Mouse (Mus musculus) CH12.LX (cell line): ENCODE measurements at regions not wholly inside any gene's neighbourhood (a gene's known extent, or its start where the extent isn't known, plus 50 kb on each side); places are given as distances from the start of the nearest gene placed in this dataset.

Experiments used
- DNase-seq: peaks from one replicate; pipeline ENCODE4 v3.0.0-alpha.2; 2013; ENCODE audit errors: extremely low read depth
- H3K27ac ChIP-seq: 2 replicates; pipeline ENCODE4 v1.5.1; 2012; ENCODE audit warnings: low read depth, mild to moderate bottlenecking, control low read depth, moderate library complexity; ENCODE audit not compliant: insufficient read depth
- H3K27me3 ChIP-seq: replicated peaks from 2 replicates; pipeline ENCODE3; 2012; ENCODE audit warnings: inconsistent platforms
- H3K36me3 ChIP-seq, 2 experiments: replicated peaks in 1 of 2; 2 replicates each; pipeline versions ENCODE3 to v1.6.1; 2012; ENCODE audit warnings: inconsistent platforms in 1 of 2, low read length in 1 of 2, mild to moderate bottlenecking in 1 of 2, mixed read lengths in 1 of 2, moderate library complexity in 1 of 2; ENCODE audit not compliant: control insufficient read depth in 1 of 2, insufficient read depth in 1 of 2
- H3K4me1 ChIP-seq, 2 experiments: 2 replicates each; pipeline ENCODE4 v1.6.1; 2012; ENCODE audit warnings: inconsistent platforms in 1 of 2, moderate library complexity in 1 of 2; ENCODE audit not compliant: insufficient read depth in 2 of 2, control insufficient read depth in 1 of 2
- H3K4me2 ChIP-seq: 2 replicates; pipeline ENCODE4 v1.6.1; 2012; ENCODE audit warnings: low read depth, mild to moderate bottlenecking, control low read depth; ENCODE audit not compliant: poor library complexity, insufficient read depth, severe bottlenecking
- H3K4me3 ChIP-seq, 3 experiments: fragments of 150-350 bp in 1 of 3; sonication (generic) in 1 of 3; replicated peaks in 1 of 3; 2 replicates each; pipeline versions ENCODE3 to v1.5.1; 2011 to 2012; ENCODE audit warnings: low read depth in 2 of 3, low read length in 2 of 3, mild to moderate bottlenecking in 2 of 3, moderate library complexity in 2 of 3, control low read depth in 1 of 3, improper control_type of control experiment in 1 of 3, inconsistent platforms in 1 of 3, mixed read lengths in 1 of 3; ENCODE audit not compliant: poor library complexity in 1 of 3
- H3K79me2 ChIP-seq: replicated peaks from 2 replicates; pipeline ENCODE4 v1.6.1; 2012; ENCODE audit warnings: mild to moderate bottlenecking, moderate library complexity; ENCODE audit not compliant: control insufficient read depth, poor library complexity, insufficient read depth, severe bottlenecking; ENCODE audit errors: extremely low read depth
- H3K9ac ChIP-seq: 2 replicates; pipeline ENCODE4 v1.6.1; 2012; ENCODE audit warnings: low read depth, mild to moderate bottlenecking, control low read depth, moderate library complexity; ENCODE audit not compliant: insufficient read depth
- H3K9me3 ChIP-seq: replicated peaks from 2 replicates; pipeline ENCODE3; 2012; ENCODE audit warnings: low read length, inconsistent platforms, mixed read lengths
- BHLHE40 ChIP-seq: IDR thresholded peaks from 2 replicates; pipeline ENCODE4 v1.6.1; 2011; ENCODE audit warnings: mild to moderate bottlenecking, low read depth, low read length, improper control_type of control experiment
- CHD1 ChIP-seq: IDR thresholded peaks from 2 replicates; pipeline ENCODE4 v1.6.1; 2012; ENCODE audit warnings: low read depth, low read length, improper control_type of control experiment, inconsistent platforms
- ELF1 ChIP-seq: IDR thresholded peaks from 2 replicates; pipeline ENCODE4 v1.6.1; 2014; ENCODE audit warnings: low read depth, mild to moderate bottlenecking, inconsistent platforms, low read length, improper control_type of control experiment
- ETS1 ChIP-seq: conservative IDR thresholded peaks from 2 replicates; pipeline ENCODE4 v1.6.1; 2012; ENCODE audit warnings: low read depth, mild to moderate bottlenecking, inconsistent platforms, low read length, improper control_type of control experiment, moderate library complexity
- GABPA ChIP-seq: IDR thresholded peaks from 2 replicates; pipeline ENCODE4 v1.6.1; 2012; ENCODE audit warnings: low read depth, low read length, improper control_type of control experiment, inconsistent platforms; ENCODE audit not compliant: insufficient replicate concordance
- IRF4 ChIP-seq: IDR thresholded peaks from 2 replicates; pipeline ENCODE4 v1.6.1; 2014; ENCODE audit warnings: low read depth, mild to moderate bottlenecking, inconsistent platforms, low read length, improper control_type of control experiment
- JUN ChIP-seq: IDR thresholded peaks from 2 replicates; pipeline ENCODE4 v1.6.1; 2011; ENCODE audit warnings: low read depth, mild to moderate bottlenecking, low read length, improper control_type of control experiment, moderate library complexity; ENCODE audit not compliant: insufficient read depth
- JUND ChIP-seq: conservative IDR thresholded peaks from 2 replicates; pipeline ENCODE4 v1.6.1; 2011; ENCODE audit warnings: low read depth, low read length, improper control_type of control experiment
- MAFK ChIP-seq: IDR thresholded peaks from 2 replicates; pipeline ENCODE4 v1.6.1; 2011; ENCODE audit warnings: low read length, improper control_type of control experiment; ENCODE audit not compliant: insufficient replicate concordance
- MAZ ChIP-seq: IDR thresholded peaks from 2 replicates; pipeline ENCODE4 v1.6.1; 2012; ENCODE audit warnings: low read depth, mild to moderate bottlenecking, inconsistent platforms, low read length, improper control_type of control experiment, moderate library complexity
- MXI1 ChIP-seq: IDR thresholded peaks from 2 replicates; pipeline ENCODE4 v1.6.1; 2011; ENCODE audit warnings: mild to moderate bottlenecking, low read depth, low read length, improper control_type of control experiment
- MYC ChIP-seq: IDR thresholded peaks from 2 replicates; pipeline ENCODE4 v1.6.1; 2011; ENCODE audit warnings: low read depth, mild to moderate bottlenecking, improper control_type of control experiment, low read length
- NRF1 ChIP-seq: IDR thresholded peaks from 2 replicates; pipeline ENCODE4 v1.6.1; 2014; ENCODE audit warnings: low read depth, mild to moderate bottlenecking, inconsistent platforms, low read length, improper control_type of control experiment, moderate library complexity
- POLR2A ChIP-seq: IDR thresholded peaks from 2 replicates; pipeline ENCODE4 v1.6.1; 2011; ENCODE audit warnings: low read depth, mild to moderate bottlenecking, improper control_type of control experiment, low read length
- POLR2AphosphoS2 ChIP-seq: IDR thresholded peaks from 2 replicates; pipeline ENCODE4 v1.6.1; 2011; ENCODE audit warnings: low read depth, low read length, improper control_type of control experiment
- RAD21 ChIP-seq: IDR thresholded peaks from 2 replicates; pipeline ENCODE4 v1.6.1; 2011; ENCODE audit warnings: low read depth, mild to moderate bottlenecking, low read length, improper control_type of control experiment, moderate library complexity
- RCOR1 ChIP-seq: conservative IDR thresholded peaks from 2 replicates; pipeline ENCODE4 v1.6.1; 2012; ENCODE audit warnings: low read depth, mild to moderate bottlenecking, inconsistent platforms, low read length, improper control_type of control experiment
- SIN3A ChIP-seq: IDR thresholded peaks from 2 replicates; pipeline ENCODE4 v1.6.1; 2012; ENCODE audit warnings: low read length, improper control_type of control experiment, inconsistent platforms
- SMC3 ChIP-seq: IDR thresholded peaks from 2 replicates; pipeline ENCODE4 v1.6.1; 2011; ENCODE audit warnings: low read depth, low read length, improper control_type of control experiment
- TBP ChIP-seq: conservative IDR thresholded peaks from 2 replicates; pipeline ENCODE4 v1.6.1; 2011; ENCODE audit warnings: low read depth, low read length, improper control_type of control experiment
- UBTF ChIP-seq: IDR thresholded peaks from 2 replicates; pipeline ENCODE4 v1.6.1; 2012; ENCODE audit warnings: low read depth, mild to moderate bottlenecking, inconsistent platforms, low read length, improper control_type of control experiment, moderate library complexity
- USF1 ChIP-seq: IDR thresholded peaks from 2 replicates; pipeline ENCODE4 v1.6.1; 2014; ENCODE audit warnings: low read depth, mild to moderate bottlenecking, inconsistent platforms, low read length, improper control_type of control experiment
- ZC3H11A ChIP-seq: IDR thresholded peaks from 2 replicates; pipeline ENCODE4 v1.6.1; 2012; ENCODE audit warnings: low read depth, mild to moderate bottlenecking, inconsistent platforms, low read length, improper control_type of control experiment
- ZKSCAN1 ChIP-seq: IDR thresholded peaks from 2 replicates; pipeline ENCODE4 v1.6.1; 2012; ENCODE audit warnings: low read depth, inconsistent platforms, low read length, improper control_type of control experiment, borderline replicate concordance
- dilution Hi-C: fragments of 300-500 bp; cut with MboI; formaldehyde crosslinking; loops from 2 replicates; pipeline ENCODE4 v1.14.3; 2020; ENCODE audit warnings: low sequenced_read_pairs; ENCODE audit not compliant: extremely low pct_unique_long_range_greater_than_20kb, extremely low pct_ligation_motif_present
- in situ Hi-C: fragments of 300-500 bp; cut with MboI; formaldehyde crosslinking; loops from 3 replicates; pipeline ENCODE4 v1.14.3; 2019; ENCODE audit warnings: low sequenced_read_pairs, low pct_ligation_motif_present, low pct_unique_long_range_greater_than_20kb, mixed read lengths

- H3K36me3 ChIP-seq = no peaks in the 10 kb centered on the region
- no peaks in the 10 kb centered on the region for H3K4me1 ChIP-seq
- H3K4me2 ChIP-seq = no peak overlapping the region
- TF ChIP-seq NRF1 (no peak), TBP (no peak), BHLHE40 (no peak), JUN (no peak), MYC (no peak), JUND (no peak), RCOR1 (no peak), MAZ (no peak), MXI1 (no peak), SIN3A (no peak), GABPA (no peak), SMC3 (no peak), CHD1 (no peak), RAD21 (no peak), UBTF (no peak), ELF1 (no peak), MAFK (no peak), ZC3H11A (no peak), POLR2AphosphoS2 (no peak), USF1 (no peak)
- H3K9me3 ChIP-seq = peaks cover 6% of the 10 kb centered on the region
- H3K27ac ChIP-seq = no peak overlapping the region
- H3K9ac ChIP-seq = no peak overlapping the region
- H3K79me2 ChIP-seq = no peaks in the 10 kb centered on the region
- dilution Hi-C loops (no loop called here), in situ Hi-C loops (no loop called here)
- H3K4me3 ChIP-seq = no peak overlapping the region
- no peak for DNase-seq
- H3K27me3 ChIP-seq = no peaks in the 10 kb centered on the region
Observed at GRCm38 (mm10) chr12:99108616-99109015, 188.2 kb downstream of the Ttc8 start.

- Histone ChIP-seq H3K9me3 (no peaks in the 10 kb centered on the region), H3K27ac (no peak overlapping the region), H3K79me2 (no peaks in the 10 kb centered on the region), H3K4me1 (no peaks in the 10 kb centered on the region), H3K36me3 (no peaks in the 10 kb centered on the region), H3K9ac (no peak overlapping the region), H3K4me3 (no peak overlapping the region), H3K4me2 (no peak overlapping the region), H3K27me3 (no peaks in the 10 kb centered on the region)
- no peak for DNase-seq
- dilution Hi-C loops (no loop called here), in situ Hi-C loops (no loop called here)
- TF ChIP-seq MAFK (no peak), POLR2AphosphoS2 (no peak), ETS1 (no peak), JUN (no peak), POLR2A (no peak), MYC (no peak), IRF4 (no peak), CHD1 (no peak), ZKSCAN1 (no peak), RCOR1 (no peak)
Observed at GRCm38 (mm10) chr12:99113781-99114180, 193.4 kb downstream of the Ttc8 start.
